Mouse (Mus musculus) liver, embryonic 14.5 days (tissue): ENCODE results near the gene Stx5a. TPM values are rescaled to one million over a fixed set of nuclear protein-coding genes. Genes with fewer than 3 reads are reported as not detected.

Experiments used
- ATAC-seq: fragments of 200-750 bp; cut with Nextera tagmentation; 2 replicates; pipeline ENCODE4 v1.8.0; 2017; ENCODE audit warnings: moderate number of reproducible peaks, mild to moderate bottlenecking, moderate library complexity; ENCODE audit not compliant: insufficient read depth
- DNase-seq, 3 experiments: peaks; one replicate each; pipeline ENCODE4 v3.0.0-alpha.2; 2012 to 2013; ENCODE audit warnings: low read depth in 3 of 3, low spot score in 3 of 3
- H3K27ac ChIP-seq: fragments of 300-500 bp; sonication (generic); 2 replicates; pipeline ENCODE4 v1.5.1; 2014; ENCODE audit warnings: moderate library complexity, mild to moderate bottlenecking, control low read depth, inconsistent platforms
- H3K27me3 ChIP-seq: fragments of 300-500 bp; sonication (generic); 2 replicates; pipeline ENCODE4 v1.6.1; 2014; ENCODE audit warnings: mild to moderate bottlenecking, low read length, moderate library complexity; ENCODE audit not compliant: control insufficient read depth, insufficient read depth
- H3K36me3 ChIP-seq: fragments of 300-500 bp; sonication (generic); replicated peaks from 2 replicates; pipeline ENCODE4 v1.6.1; 2014; ENCODE audit warnings: low read depth; ENCODE audit not compliant: control insufficient read depth, insufficient read depth
- H3K4me1 ChIP-seq, 2 experiments: fragments of 200-500 bp in 1 of 2; fragments of 300-500 bp in 1 of 2; sonication (generic) in 1 of 2; replicated peaks; 2 replicates each; pipeline ENCODE4 v1.6.1; 2012 to 2014; ENCODE audit warnings: antibody characterized with exemption in 1 of 2, inconsistent platforms in 1 of 2, low read length in 1 of 2; ENCODE audit not compliant: control insufficient read depth in 2 of 2, insufficient read depth in 2 of 2
- H3K4me2 ChIP-seq: fragments of 300-500 bp; sonication (generic); 2 replicates; pipeline ENCODE4 v1.6.1; 2014; ENCODE audit warnings: low read depth, mild to moderate bottlenecking, control low read depth, moderate library complexity
- H3K4me3 ChIP-seq, 2 experiments: fragments of 200-500 bp in 1 of 2; fragments of 300-500 bp in 1 of 2; sonication (generic) in 1 of 2; 2 replicates each; pipeline ENCODE4 v1.5.1; 2012 to 2014; ENCODE audit warnings: low read depth in 2 of 2, low read length in 2 of 2, mild to moderate bottlenecking in 2 of 2, control low read depth in 1 of 2, inconsistent platforms in 1 of 2, moderate library complexity in 1 of 2; ENCODE audit not compliant: insufficient read depth in 1 of 2
- H3K9ac ChIP-seq: fragments of 300-500 bp; sonication (generic); replicated peaks from 2 replicates; pipeline ENCODE4 v1.6.1; 2014; ENCODE audit warnings: mild to moderate bottlenecking, control low read depth, moderate library complexity
- H3K9me3 ChIP-seq: fragments of 300-500 bp; sonication (generic); 2 replicates; pipeline ENCODE4 v1.6.1; 2016; ENCODE audit warnings: low read length, mixed read lengths; ENCODE audit not compliant: control insufficient read depth
- CTCF ChIP-seq: IDR thresholded peaks from 2 replicates; pipeline ENCODE4 v1.5.1; 2016; ENCODE audit warnings: antibody characterized with exemption, low read depth, control low read depth
- EP300 ChIP-seq: IDR thresholded peaks from 2 replicates; pipeline ENCODE4 v1.6.1; 2016; ENCODE audit warnings: antibody characterized with exemption, low read depth
- WGBS: fragments of 180-500 bp; shearing (Covaris S2); extraction: QIAGEN DNeasy Blood & Tissue Kit; methylation state at CpG from one replicate; pipeline ENCODE4 v1.1.7; 2014; ENCODE audit not compliant: insufficient replicate concordance; 5-methylcytosine and 5-hydroxymethylcytosine counted together
- microRNA-seq: library from miRNA; unstranded; fragments of <30 nt; microRNA quantifications from one replicate; pipeline ENCODE4, GENCODE M21; 2016
- polyA plus RNA-seq, 2 experiments: library from polyadenylated mRNA; depleted of rRNA in 1 of 2; stranded (reverse) in 1 of 2; unstranded in 1 of 2; fragments of >200 nt; fragmentation: Nextera tagmentation in 1 of 2; extraction: Ambion mirVana in 1 of 2; gene quantifications; 2 replicates each; pipeline versions ENCODE4 v1.2.1 to v1.2.3; 2012 to 2014

Stx5a gene
- polyA plus RNA-seq, 2 experiments = 32.0 to 36.9 TPM

DNA sequence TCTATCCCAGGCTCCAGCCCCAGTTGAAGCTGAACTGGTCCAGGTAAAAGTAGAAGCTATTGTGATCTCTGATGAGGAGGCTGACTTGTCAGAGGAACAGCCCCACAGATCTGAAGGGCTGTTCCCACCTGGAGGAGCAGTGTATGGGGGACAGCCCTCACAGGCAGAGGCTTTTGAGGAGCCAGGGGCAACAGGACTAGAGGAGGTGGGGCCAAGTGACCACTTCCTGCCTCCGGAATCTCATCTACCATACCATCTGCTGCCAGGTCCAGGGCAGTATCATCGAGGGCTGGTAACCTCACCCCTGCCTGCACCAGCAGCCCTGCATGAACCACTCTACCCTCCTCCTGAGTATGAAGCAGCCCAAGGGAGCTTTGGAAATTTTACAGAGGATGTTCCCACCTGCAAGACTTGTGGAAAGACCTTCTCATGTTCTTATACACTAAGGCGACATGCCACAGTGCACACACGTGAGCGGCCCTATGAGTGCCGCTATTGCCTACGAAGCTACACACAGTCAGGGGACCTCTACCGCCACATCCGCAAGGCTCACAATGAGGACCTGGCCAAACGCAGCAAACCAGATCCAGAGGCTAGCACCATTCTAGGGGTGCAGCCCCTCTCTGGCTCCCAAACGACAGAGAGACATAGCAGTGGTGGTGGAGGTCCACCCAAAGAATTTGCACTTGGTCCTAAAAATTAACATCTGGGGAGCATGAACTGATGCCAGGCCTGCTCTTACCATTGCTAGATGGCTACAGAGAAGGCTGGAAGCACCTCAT is 62.9 kb downstream of the Stx5a start:
- no peak for TF ChIP-seq CTCF
- no peak for TF ChIP-seq EP300
- H3K27ac ChIP-seq = no peak overlapping the region
- no peaks in the 10 kb centered on the region for H3K27me3 ChIP-seq
- no peak overlapping the region for H3K9ac ChIP-seq
- no peak for ATAC-seq
- peaks cover 10 to 11% of the 10 kb centered on the region in 2 experiments; a peak in 3 of 4 replicates for H3K4me1 ChIP-seq
- WGBS = 67% methylated on average over 11 of the region's 11 CpGs
- H3K9me3 ChIP-seq = no peaks in the 10 kb centered on the region
- no peak for DNase-seq
- H3K36me3 ChIP-seq = peaks cover 8% of the 10 kb centered on the region
- no peak overlapping the region for H3K4me2 ChIP-seq
- H3K4me3 ChIP-seq = no peak overlapping the region

Small RNA genes within 50 kb of the gene (microRNA-seq; reads per million reads assigned to microRNA genes)
- not detected for gene Mir6992

Other genes starting within 250 kb of the Stx5a start
Only the 30 nearest of the 33 such genes appear.
- 1.5 TPM in 2 replicates for gene Slc22a8, start 150.2 kb upstream of the Stx5a start, polyA plus RNA-seq (2012; rRNA removed)
- 1.6 and 2.9 TPM in 2 replicates for gene Slc22a8, start 150.2 kb upstream of the Stx5a start, polyA plus RNA-seq (2014; fragmentation: Nextera tagmentation; extraction: Ambion mirVana)
- 0.01 TPM in 1 of 2 replicates, not detected in the other for gene Slc22a6, start 123.4 kb upstream of the Stx5a start, polyA plus RNA-seq (2012; rRNA removed)
- not detected in 2 replicates for gene Slc22a6, start 123.4 kb upstream of the Stx5a start, polyA plus RNA-seq (2014; fragmentation: Nextera tagmentation; extraction: Ambion mirVana)
- gene Chrm1, start 77.6 kb upstream of the Stx5a start, polyA plus RNA-seq (2012; rRNA removed) = under 0.01 and 0.01 TPM in 2 replicates
- not detected in 2 replicates for gene Chrm1, start 77.6 kb upstream of the Stx5a start, polyA plus RNA-seq (2014; fragmentation: Nextera tagmentation; extraction: Ambion mirVana)
- gene Slc3a2, start 18.0 kb upstream of the Stx5a start, polyA plus RNA-seq (2012; rRNA removed) = 78.4 and 82.2 TPM in 2 replicates
- gene Slc3a2, start 18.0 kb upstream of the Stx5a start, polyA plus RNA-seq (2014; fragmentation: Nextera tagmentation; extraction: Ambion mirVana) = 88.5 and 89.1 TPM in 2 replicates
- gene Wdr74, start 5.6 kb upstream of the Stx5a start, polyA plus RNA-seq (2012; rRNA removed) = 27.7 and 34.1 TPM in 2 replicates
- gene Wdr74, start 5.6 kb upstream of the Stx5a start, polyA plus RNA-seq (2014; fragmentation: Nextera tagmentation; extraction: Ambion mirVana) = 51.6 and 57.6 TPM in 2 replicates
- 0.65 and 0.78 TPM in 2 replicates for gene 1700092M07Rik, start 695 bp upstream of the Stx5a start, polyA plus RNA-seq (2012; rRNA removed)
- 0.34 and 0.63 TPM in 2 replicates for gene 1700092M07Rik, start 695 bp upstream of the Stx5a start, polyA plus RNA-seq (2014; fragmentation: Nextera tagmentation; extraction: Ambion mirVana)
- 66.2 and 90.9 TPM in 2 replicates for gene Nxf1, start 15.7 kb downstream of the Stx5a start, polyA plus RNA-seq (2012; rRNA removed)
- 77.4 and 84.9 TPM in 2 replicates for gene Nxf1, start 15.7 kb downstream of the Stx5a start, polyA plus RNA-seq (2014; fragmentation: Nextera tagmentation; extraction: Ambion mirVana)
- 38.9 and 53.7 TPM in 2 replicates for gene Tmem223, start 29.6 kb downstream of the Stx5a start, polyA plus RNA-seq (2012; rRNA removed)
- gene Tmem223, start 29.6 kb downstream of the Stx5a start, polyA plus RNA-seq (2014; fragmentation: Nextera tagmentation; extraction: Ambion mirVana) = 61.8 and 69.6 TPM in 2 replicates
- gene Tmem179b, start 33.1 kb downstream of the Stx5a start, polyA plus RNA-seq (2012; rRNA removed) = 63.0 and 70.8 TPM in 2 replicates
- 108 and 117 TPM in 2 replicates for gene Tmem179b, start 33.1 kb downstream of the Stx5a start, polyA plus RNA-seq (2014; fragmentation: Nextera tagmentation; extraction: Ambion mirVana)
- 8.3 and 10.0 TPM in 2 replicates for gene Taf6l, start 45.0 kb downstream of the Stx5a start, polyA plus RNA-seq (2012; rRNA removed)
- gene Taf6l, start 45.0 kb downstream of the Stx5a start, polyA plus RNA-seq (2014; fragmentation: Nextera tagmentation; extraction: Ambion mirVana) = 7.9 and 8.1 TPM in 2 replicates
- gene Polr2g, start 57.2 kb downstream of the Stx5a start, polyA plus RNA-seq (2012; rRNA removed) = 46.6 and 55.1 TPM in 2 replicates
- gene Polr2g, start 57.2 kb downstream of the Stx5a start, polyA plus RNA-seq (2014; fragmentation: Nextera tagmentation; extraction: Ambion mirVana) = 72.8 and 79.7 TPM in 2 replicates
- gene Zbtb3, start 61.1 kb downstream of the Stx5a start, polyA plus RNA-seq (2012; rRNA removed) = 0.90 and 0.98 TPM in 2 replicates
- gene Zbtb3, start 61.1 kb downstream of the Stx5a start, polyA plus RNA-seq (2014; fragmentation: Nextera tagmentation; extraction: Ambion mirVana) = 1.2 and 1.5 TPM in 2 replicates
- 11.4 and 16.9 TPM in 2 replicates for gene Ttc9c, start 77.9 kb downstream of the Stx5a start, polyA plus RNA-seq (2012; rRNA removed)
- gene Ttc9c, start 77.9 kb downstream of the Stx5a start, polyA plus RNA-seq (2014; fragmentation: Nextera tagmentation; extraction: Ambion mirVana) = 17.1 and 18.0 TPM in 2 replicates
- gene Hnrnpul2, start 78.6 kb downstream of the Stx5a start, polyA plus RNA-seq (2012; rRNA removed) = 20.5 and 39.5 TPM in 2 replicates
- 2.8 TPM in 2 replicates for gene Hnrnpul2, start 78.6 kb downstream of the Stx5a start, polyA plus RNA-seq (2014; fragmentation: Nextera tagmentation; extraction: Ambion mirVana)
- 1.3 TPM in 1 of 2 replicates, not detected in the other for gene AC129217.1, start 88.4 kb downstream of the Stx5a start, polyA plus RNA-seq (2012; rRNA removed)
- gene AC129217.1, start 88.4 kb downstream of the Stx5a start, polyA plus RNA-seq (2014; fragmentation: Nextera tagmentation; extraction: Ambion mirVana) = not detected in 2 replicates
- gene Bscl2, start 96.1 kb downstream of the Stx5a start, polyA plus RNA-seq (2012; rRNA removed) = 19.7 and 26.5 TPM in 2 replicates
- gene Bscl2, start 96.1 kb downstream of the Stx5a start, polyA plus RNA-seq (2014; fragmentation: Nextera tagmentation; extraction: Ambion mirVana) = 23.6 and 25.2 TPM in 2 replicates
- 0.04 and 0.22 TPM in 2 replicates for gene Gng3, start 97.8 kb downstream of the Stx5a start, polyA plus RNA-seq (2012; rRNA removed)
- gene Gng3, start 97.8 kb downstream of the Stx5a start, polyA plus RNA-seq (2014; fragmentation: Nextera tagmentation; extraction: Ambion mirVana) = 0.14 TPM in 2 replicates
- 0.10 and 0.12 TPM in 2 replicates for gene Lrrn4cl, start 109.4 kb downstream of the Stx5a start, polyA plus RNA-seq (2012; rRNA removed)
- not detected in 2 replicates for gene Lrrn4cl, start 109.4 kb downstream of the Stx5a start, polyA plus RNA-seq (2014; fragmentation: Nextera tagmentation; extraction: Ambion mirVana)
- gene Ubxn1, start 130.1 kb downstream of the Stx5a start, polyA plus RNA-seq (2012; rRNA removed) = 32.0 and 61.2 TPM in 2 replicates
- 87.3 and 92.4 TPM in 2 replicates for gene Ubxn1, start 130.1 kb downstream of the Stx5a start, polyA plus RNA-seq (2014; fragmentation: Nextera tagmentation; extraction: Ambion mirVana)
- 18.5 and 22.2 TPM in 2 replicates for gene Uqcc3, start 139.5 kb downstream of the Stx5a start, polyA plus RNA-seq (2012; rRNA removed)
- 28.3 and 35.3 TPM in 2 replicates for gene Uqcc3, start 139.5 kb downstream of the Stx5a start, polyA plus RNA-seq (2014; fragmentation: Nextera tagmentation; extraction: Ambion mirVana)
- 3.1 and 3.7 TPM in 2 replicates for gene Lbhd1, start 142.3 kb downstream of the Stx5a start, polyA plus RNA-seq (2012; rRNA removed)
- 43.7 and 47.7 TPM in 2 replicates for gene Lbhd1, start 142.3 kb downstream of the Stx5a start, polyA plus RNA-seq (2014; fragmentation: Nextera tagmentation; extraction: Ambion mirVana)
- not detected in 2 replicates for gene Gm49403, start 142.5 kb downstream of the Stx5a start, polyA plus RNA-seq (2012; rRNA removed)
- not detected in 2 replicates for gene Gm49403, start 142.5 kb downstream of the Stx5a start, polyA plus RNA-seq (2014; fragmentation: Nextera tagmentation; extraction: Ambion mirVana)
- gene 1810009A15Rik, start 147.4 kb downstream of the Stx5a start, polyA plus RNA-seq (2012; rRNA removed) = 36.7 and 52.7 TPM in 2 replicates
- 65.0 and 70.8 TPM in 2 replicates for gene 1810009A15Rik, start 147.4 kb downstream of the Stx5a start, polyA plus RNA-seq (2014; fragmentation: Nextera tagmentation; extraction: Ambion mirVana)
- 0.13 TPM in 1 of 2 replicates, not detected in the other for gene Gm49416, start 147.5 kb downstream of the Stx5a start, polyA plus RNA-seq (2012; rRNA removed)
- gene Gm49416, start 147.5 kb downstream of the Stx5a start, polyA plus RNA-seq (2014; fragmentation: Nextera tagmentation; extraction: Ambion mirVana) = not detected in 2 replicates
- 12.2 and 14.4 TPM in 2 replicates for gene Ints5, start 151.6 kb downstream of the Stx5a start, polyA plus RNA-seq (2012; rRNA removed)
- gene Ints5, start 151.6 kb downstream of the Stx5a start, polyA plus RNA-seq (2014; fragmentation: Nextera tagmentation; extraction: Ambion mirVana) = 14.7 and 16.3 TPM in 2 replicates
- gene Ganab, start 156.7 kb downstream of the Stx5a start, polyA plus RNA-seq (2012; rRNA removed) = 48.7 and 52.2 TPM in 2 replicates
- 33.7 and 37.0 TPM in 2 replicates for gene Ganab, start 156.7 kb downstream of the Stx5a start, polyA plus RNA-seq (2014; fragmentation: Nextera tagmentation; extraction: Ambion mirVana)
- 23.1 and 26.6 TPM in 2 replicates for gene B3gat3, start 179.0 kb downstream of the Stx5a start, polyA plus RNA-seq (2012; rRNA removed)
- gene B3gat3, start 179.0 kb downstream of the Stx5a start, polyA plus RNA-seq (2014; fragmentation: Nextera tagmentation; extraction: Ambion mirVana) = 15.4 and 15.8 TPM in 2 replicates
- 2.6 and 2.8 TPM in 2 replicates for gene Rom1, start 187.9 kb downstream of the Stx5a start, polyA plus RNA-seq (2012; rRNA removed)
- gene Rom1, start 187.9 kb downstream of the Stx5a start, polyA plus RNA-seq (2014; fragmentation: Nextera tagmentation; extraction: Ambion mirVana) = 1.4 and 1.8 TPM in 2 replicates
- gene Eml3, start 188.1 kb downstream of the Stx5a start, polyA plus RNA-seq (2012; rRNA removed) = 10.9 and 11.0 TPM in 2 replicates
- 5.6 and 7.8 TPM in 2 replicates for gene Eml3, start 188.1 kb downstream of the Stx5a start, polyA plus RNA-seq (2014; fragmentation: Nextera tagmentation; extraction: Ambion mirVana)
- gene Mta2, start 200.5 kb downstream of the Stx5a start, polyA plus RNA-seq (2012; rRNA removed) = 18.9 and 23.0 TPM in 2 replicates
- 18.5 and 22.8 TPM in 2 replicates for gene Mta2, start 200.5 kb downstream of the Stx5a start, polyA plus RNA-seq (2014; fragmentation: Nextera tagmentation; extraction: Ambion mirVana)